Mouse (Mus musculus) layer of hippocampus, adult 9-11 months (tissue): ENCODE results near the gene Rpl13a.
"Not testable (repeated sequence)": the region's sequence is repeated elsewhere in the genome, so short reads cannot be mapped to it uniquely, and the experiment has no call there.

Experiments
- DNase-seq: peaks from one replicate; pipeline ENCODE4 v3.0.0; 2022

Gene Rpl13a

GRCm38 (mm10) chr7:45133446-45134159 is 5.0 kb upstream of the Rpl13a start:
- no peak for DNase-seq

- no peak for DNase-seq
Measured at GRCm38 (mm10) chr7:45131850-45132249, 3.3 kb upstream of the Rpl13a start.

- DNase-seq, result no peak
Measured at GRCm38 (mm10) chr7:45129776-45130512, 1.4 kb upstream of the Rpl13a start.

- no peak for DNase-seq
Measured at GRCm38 (mm10) chr7:45129318-45129717, 757 bp upstream of the Rpl13a start.

GRCm38 (mm10) chr7:45127700-45128224 is 799 bp downstream of the Rpl13a start:
- no peak for DNase-seq

GRCm38 (mm10) chr7:45126844-45127699 is 1.5 kb downstream of the Rpl13a start:
- DNase-seq, result no peak

GRCm38 (mm10) chr7:45126147-45126843 is 2.3 kb downstream of the Rpl13a start:
- DNase-seq, result no peak

- not testable (repeated sequence) for DNase-seq
Measured at GRCm38 (mm10) chr7:45125649-45126048, 2.9 kb downstream of the Rpl13a start.

- no peak for DNase-seq
Measured at GRCm38 (mm10) chr7:45125144-45125600, 3.4 kb downstream of the Rpl13a start.

- peak; percentile 99 for DNase-seq
Measured at GRCm38 (mm10) chr7:45124224-45125143, 4.1 kb downstream of the Rpl13a start, which contains the start of gene Rps11. TSS of gene Rps11 (minus strand) at chr7:45124439.

- no peak for DNase-seq
Measured at GRCm38 (mm10) chr7:45123186-45123570, 5.4 kb downstream of the Rpl13a start.

GRCm38 (mm10) chr7:45122561-45123185 is 5.9 kb downstream of the Rpl13a start:
- no peak for DNase-seq

- DNase-seq, result no peak
Measured at GRCm38 (mm10) chr7:45121966-45122365, 6.6 kb downstream of the Rpl13a start.

GRCm38 (mm10) chr7:45121404-45121803 is 7.2 kb downstream of the Rpl13a start:
- no peak for DNase-seq

GRCm38 (mm10) chr7:45119780-45120709 is 8.5 kb downstream of the Rpl13a start:
- peak; percentile 4 for DNase-seq

- no peak for DNase-seq
Measured at GRCm38 (mm10) chr7:45118336-45118735, 10.2 kb downstream of the Rpl13a start.

- DNase-seq, result peak; percentile 39
Measured at GRCm38 (mm10) chr7:45117566-45117965, 11.0 kb downstream of the Rpl13a start.

GRCm38 (mm10) chr7:45113476-45113875 is 15.1 kb downstream of the Rpl13a start:
- no peak for DNase-seq

- no peak for DNase-seq
Measured at GRCm38 (mm10) chr7:45112529-45112928, 16.0 kb downstream of the Rpl13a start.
